Mouse (Mus musculus) Muller cell, postnatal 12 days (primary cell): ENCODE data around the gene Tor2a.

Source experiments
- DNase-seq: peaks from one replicate; pipeline ENCODE4 v3.0.0-alpha.2; 2015; ENCODE audit errors: inconsistent ontology term

The Tor2a gene

DNA sequence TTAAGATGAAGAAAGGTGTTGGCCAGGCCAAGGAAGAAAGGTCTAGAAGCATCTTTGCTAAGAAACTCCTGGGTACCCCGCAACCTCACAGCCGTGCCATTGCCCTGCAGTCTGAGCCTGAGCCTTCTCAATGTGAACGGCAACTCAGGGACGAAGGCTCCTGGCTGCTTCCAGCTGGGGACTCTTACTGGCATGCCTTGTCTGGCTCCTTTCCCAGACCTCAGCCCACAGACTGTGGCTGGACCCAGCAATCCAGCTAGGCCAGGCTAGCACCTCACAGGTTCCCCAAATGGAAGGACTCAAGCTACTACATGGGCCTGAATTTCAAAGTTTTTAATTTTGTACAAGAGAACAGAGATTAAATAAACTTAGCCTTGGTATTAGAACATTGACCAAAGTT is 4.8 kb downstream of the Tor2a start:
- DNase-seq = peak; percentile 24

DNA sequence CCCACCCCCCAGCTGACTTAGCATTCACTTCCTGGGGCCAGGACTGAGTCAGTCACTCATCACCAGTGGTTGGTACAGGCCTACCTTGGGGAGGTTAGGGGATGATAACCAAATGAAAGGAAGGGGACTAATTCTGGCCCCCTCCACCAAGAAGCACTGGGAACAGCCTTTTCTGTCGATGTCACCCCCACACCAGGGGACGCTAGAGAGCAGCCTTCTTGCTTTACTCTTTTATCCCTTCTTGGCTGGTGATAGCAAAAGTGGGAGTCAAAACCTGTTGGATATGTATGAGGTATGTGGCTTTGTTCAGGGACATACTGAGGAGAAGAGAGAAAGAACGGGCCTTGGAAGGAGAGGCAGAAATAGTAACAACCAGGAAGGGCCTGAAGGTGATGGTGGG is 6.3 kb downstream of the Tor2a start:
- no peak for DNase-seq

DNA sequence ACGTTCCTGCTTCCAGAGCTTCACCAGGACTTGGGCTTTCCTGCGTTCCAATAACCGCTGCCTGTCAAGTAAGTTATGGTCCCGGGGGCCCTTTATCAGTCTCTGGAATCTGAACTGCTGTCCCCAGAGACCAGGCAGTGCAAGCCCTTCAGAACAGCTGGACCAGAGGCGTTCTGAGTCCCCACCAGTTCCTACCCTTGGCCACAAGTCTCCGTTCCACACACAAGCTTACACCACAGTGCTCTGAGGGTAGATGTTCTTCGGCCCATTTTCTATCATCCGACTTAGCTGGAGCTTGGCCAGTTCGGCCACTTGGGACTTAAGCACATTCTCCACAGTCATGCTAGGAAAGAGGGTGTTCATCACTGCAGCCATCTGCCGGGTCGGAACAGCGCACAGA is 10.2 kb downstream of the Tor2a start:
- DNase-seq = no peak

DNA sequence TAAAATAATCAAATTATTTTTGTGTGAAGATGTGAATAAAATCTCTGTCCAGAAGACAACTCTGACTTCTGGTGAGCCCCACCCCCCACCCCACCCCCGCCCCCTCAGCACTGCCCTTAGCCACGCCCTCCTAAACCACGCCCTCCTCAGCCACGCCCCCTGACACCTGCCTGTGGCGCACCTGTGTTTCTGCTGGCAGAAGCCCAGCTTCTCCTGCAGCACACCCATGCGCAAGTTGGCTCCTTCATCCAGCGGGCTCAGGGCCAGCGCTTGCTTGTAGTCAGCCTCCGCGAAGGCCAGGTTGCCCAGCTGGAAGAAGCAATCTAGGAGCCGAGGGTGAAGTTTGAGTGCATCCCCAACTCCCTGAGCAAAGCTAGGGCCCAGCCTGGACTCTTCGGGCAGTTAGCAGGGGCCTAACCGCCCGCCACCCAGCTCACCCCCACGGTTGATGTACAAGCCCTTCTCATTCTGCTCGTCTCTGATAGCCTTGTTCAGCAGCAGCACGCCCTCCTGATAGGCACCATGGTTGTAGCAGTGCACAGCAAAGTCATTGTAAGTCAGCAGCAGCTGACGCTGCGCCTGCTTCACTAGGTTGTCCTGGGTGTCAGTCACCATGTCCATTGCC is 11.7 kb downstream of the Tor2a start:
- DNase-seq = no peak

DNA sequence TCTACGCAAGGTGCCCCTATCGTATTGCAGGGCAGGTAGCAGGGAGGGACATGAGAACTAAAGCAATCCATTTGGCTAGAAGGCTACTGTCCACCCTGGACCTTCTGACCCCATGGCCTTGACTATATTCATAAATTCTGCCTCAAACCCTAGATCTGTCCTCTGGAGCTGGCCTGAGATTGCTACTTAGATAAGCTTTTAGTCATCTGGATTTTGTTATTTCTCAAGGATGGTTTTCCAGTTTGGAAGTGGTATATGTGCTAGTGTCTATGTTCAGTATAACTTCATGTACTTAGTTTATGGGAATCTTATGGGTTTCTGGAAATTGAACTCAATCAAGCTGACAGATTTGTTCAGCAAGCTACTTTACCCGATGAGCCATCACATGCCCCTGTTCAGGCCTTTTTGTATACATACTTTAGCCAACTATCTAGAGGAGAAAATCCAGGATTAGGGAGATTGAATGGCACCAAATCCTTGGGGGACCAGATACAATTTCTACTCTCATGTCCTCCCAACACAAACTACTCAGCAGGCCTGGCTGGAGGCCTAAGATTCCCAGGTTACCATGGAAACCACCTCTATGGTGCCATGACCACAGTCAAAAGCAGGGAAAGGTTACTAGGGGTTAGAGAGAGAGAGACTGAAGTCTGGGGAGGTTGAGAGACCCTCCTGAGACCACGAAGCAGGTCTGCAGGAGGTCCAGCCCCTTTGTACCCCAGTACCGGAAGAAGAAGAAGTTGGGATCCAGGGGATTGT is 12.5 kb downstream of the Tor2a start:
- DNase-seq = no peak

DNA sequence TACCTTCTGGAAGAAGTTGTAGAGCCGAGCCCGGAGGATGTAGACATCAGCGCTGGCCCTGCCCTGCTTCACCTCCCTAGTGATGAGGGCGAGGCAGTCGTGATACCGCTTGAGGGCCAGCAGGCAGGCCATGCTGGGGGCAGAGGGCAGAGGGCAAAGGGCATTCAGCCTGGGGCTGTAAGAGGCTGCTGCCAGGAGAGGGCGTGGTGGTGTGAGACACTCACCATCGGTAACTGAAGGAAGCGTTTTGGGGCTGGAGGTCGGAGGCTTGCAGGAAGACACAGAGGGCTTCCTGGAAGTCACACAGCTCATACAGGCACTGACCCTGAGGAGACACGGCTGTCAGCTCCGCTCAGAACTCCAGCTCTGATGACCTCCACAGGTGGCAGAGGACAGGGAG is 14.9 kb downstream of the Tor2a start:
- no peak for DNase-seq

DNA sequence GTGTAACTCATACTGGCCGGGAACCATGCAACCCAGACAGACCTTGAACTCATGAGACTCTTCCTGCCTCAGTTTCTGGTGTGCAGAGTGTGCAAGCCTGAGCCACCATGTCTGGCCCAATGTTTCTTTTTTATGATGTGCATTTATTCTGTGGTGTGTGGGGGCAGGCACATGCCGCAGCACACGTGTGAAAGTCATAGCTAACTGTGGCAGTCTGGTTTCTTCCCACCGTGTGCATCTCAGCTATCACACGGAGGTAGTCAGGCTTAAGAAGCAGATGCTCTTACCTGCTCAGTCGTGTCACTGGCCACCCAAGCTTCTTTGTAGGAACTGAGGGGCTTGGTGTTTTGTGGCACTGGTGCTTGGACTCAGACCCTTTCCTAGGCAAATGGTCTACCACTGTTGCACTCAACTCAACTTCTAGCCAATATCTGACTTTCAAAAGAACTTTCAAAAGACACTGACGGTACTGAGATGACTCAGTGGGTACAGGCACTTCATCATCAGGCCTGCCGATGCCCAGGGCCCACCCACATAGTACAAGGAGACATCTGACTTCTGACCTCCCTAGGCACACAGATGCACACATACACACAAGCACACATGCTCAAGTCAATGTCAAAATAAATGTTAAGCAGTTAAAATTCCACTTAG is 15.7 kb downstream of the Tor2a start:
- DNase-seq = no peak

DNA sequence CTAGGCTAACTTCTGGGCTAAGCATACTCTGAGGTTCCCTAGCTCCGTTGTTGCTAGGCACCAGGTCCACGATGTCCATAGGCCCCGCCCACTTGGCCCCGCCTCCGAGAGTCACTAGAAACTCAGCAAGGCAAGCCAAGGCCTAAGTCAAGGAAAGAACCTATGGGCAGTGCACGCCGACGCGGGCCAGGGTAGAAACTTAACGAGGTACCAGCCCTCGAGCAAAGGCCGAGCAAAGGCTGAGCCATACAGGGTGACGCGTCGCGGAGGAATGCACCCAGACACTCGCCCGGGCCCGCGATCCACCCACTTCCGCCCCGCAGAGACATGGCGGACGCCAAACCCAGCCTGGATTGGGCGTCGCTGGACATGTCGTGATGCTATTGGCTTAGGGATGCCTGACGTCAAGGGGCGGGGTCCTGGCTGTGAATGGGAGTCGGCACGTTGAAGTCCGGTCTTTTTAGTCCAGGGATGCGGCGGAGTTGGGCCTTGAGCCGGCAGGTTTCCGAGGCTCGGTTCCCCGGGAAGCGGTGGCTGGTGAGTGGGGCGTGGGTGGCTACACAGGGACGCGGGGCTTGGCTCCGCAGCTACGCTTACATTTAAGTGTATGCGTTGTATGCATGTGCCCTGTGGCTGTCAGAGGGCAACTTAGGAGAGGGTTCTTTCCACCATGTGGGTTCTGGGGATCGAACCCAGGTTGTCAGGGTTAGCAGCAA is 18.5 kb downstream of the Tor2a start, which contains the start of the genes Ttc16 and Ptrh1:
TSS of gene Ttc16 (minus strand) at position 275 of the 716 bp plus-strand sequence.
TSS of gene Ptrh1 (plus strand) at position 428 of the 716 bp plus-strand sequence.
- DNase-seq = peak; percentile 99

DNA sequence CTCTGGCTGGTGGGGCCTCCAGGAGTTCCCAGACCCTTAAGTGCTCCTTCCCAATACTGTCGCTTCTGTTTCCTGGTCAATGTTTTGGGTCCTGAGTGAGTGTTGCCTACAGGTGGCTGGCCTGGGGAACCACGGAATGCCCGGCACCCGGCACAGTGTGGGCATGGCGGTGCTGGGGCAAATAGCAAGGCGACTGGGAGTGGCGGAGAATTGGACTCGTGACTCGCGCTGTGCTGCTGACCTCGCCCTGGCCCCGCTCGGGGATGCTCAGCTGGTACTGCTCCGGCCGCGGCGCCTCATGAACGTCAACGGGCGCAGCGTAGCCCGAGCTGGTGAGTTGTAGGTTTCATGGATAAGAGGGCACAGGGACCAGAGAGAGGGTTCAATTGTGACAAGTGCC is 19.2 kb downstream of the Tor2a start:
- DNase-seq = peak; percentile 76

DNA sequence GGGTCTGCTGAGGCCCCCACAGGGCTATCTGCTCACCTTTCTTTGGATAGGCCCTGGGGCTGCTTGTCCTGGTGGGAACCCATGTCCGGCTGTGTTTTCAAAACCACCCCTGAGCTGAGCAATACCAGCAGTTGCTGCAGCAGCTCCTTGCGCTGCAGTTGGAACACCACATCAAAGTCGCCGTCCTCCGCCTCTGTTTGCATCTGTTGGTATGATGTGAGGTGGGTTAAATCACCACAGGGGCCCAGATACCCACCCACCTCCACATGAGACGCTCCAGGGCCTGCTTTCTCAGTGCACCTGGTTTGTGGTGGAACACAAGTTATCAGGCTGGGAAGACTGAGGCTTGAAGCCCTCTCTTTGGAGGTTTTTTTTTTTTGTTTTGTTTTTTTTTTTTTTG is 21.0 kb downstream of the Tor2a start:
- no peak for DNase-seq

DNA sequence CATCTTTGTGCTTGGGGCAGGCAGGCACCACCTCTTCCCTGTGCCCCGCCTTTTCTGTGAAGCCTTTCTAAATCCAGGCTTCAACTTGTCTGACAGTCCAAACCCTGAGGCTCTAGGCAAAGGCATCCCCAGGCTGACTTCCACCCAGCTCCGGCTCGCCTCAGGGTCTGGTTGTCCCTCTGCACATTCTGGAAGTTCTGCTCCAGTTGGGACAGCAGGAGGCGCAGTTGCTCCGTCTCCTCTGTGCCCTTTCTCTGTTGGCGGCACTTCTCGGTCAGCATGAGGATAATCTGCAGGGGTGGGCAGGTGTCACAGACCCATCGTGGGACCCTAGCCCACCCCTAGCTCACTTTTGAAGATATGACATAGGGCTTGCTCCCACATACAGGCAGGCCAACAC is 22.1 kb downstream of the Tor2a start:
- DNase-seq = peak; percentile 54

DNA sequence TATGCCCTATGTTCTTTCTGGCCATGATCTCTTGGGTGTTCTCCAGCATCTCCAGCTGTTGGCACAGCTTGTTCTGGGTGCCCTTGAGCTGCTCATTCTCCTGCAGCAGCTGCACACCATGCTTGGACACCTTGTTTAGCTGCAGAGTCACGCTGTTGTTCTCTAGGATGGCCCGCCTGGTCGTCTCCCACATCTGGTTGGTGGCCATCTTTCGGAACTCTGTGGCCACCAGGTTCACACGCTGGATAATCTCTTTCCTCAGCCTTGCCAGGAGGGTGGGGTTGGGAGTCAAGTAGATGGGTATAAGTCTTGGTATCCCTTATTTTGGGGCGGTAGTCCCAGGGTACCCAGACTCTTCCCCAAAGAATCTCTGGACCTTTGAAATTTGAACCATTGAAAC is 22.7 kb downstream of the Tor2a start:
- no peak for DNase-seq

DNA sequence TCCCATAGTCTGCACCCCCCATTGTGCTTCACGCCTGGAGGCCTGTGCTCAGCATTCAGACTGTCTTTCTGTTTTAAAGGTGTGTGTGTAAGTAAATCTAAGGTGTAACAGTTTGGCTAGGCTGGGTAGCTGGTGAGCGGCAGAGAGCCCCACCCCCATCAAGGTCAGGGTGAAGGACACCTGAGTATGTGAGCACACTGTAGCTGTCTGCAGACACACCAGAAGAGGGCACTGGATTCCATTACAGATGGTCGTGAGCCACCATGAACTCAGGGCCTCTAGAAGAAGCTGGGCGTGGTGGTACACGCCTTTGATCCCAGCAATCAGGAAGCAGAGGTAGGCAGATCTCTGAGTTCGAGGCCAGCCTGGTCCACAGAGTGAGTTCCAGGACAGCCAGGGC is 24.7 kb downstream of the Tor2a start:
- no peak for DNase-seq

DNA sequence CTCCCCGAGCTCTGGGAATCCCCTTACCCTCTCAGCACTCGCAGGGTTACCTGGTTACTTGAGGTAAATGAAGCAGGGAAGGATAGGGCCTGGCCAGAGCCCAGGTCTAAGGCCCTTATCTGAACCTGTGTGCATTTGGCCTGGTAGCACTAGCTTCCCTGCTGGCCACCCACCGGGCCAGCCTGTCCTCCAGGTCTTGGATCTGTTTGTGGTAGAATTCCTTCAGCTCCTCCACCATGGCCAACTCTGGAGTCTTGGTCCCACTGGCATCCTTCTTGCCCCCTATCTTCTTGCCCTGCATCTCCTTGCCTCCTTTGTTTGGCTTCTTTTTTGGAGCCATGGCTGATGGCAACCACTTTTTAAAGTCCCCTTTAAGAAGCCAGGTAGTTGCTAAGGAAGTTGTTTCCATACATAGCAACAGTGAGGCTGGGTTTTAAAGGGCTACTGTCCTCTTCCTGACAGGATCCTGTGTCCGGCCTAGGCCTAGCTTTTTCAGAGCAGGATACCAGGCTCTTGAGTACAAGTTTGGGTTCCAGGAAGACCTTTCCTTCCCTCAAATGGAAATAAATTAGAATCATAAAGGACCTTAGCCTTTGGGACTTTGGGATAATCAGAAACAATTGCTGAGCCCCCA is 27.1 kb downstream of the Tor2a start, which contains the start of gene Cfap157:
TSS of gene Cfap157 (minus strand) at position 381 of the 634 bp plus-strand sequence.
- peak; percentile 46 for DNase-seq

DNA sequence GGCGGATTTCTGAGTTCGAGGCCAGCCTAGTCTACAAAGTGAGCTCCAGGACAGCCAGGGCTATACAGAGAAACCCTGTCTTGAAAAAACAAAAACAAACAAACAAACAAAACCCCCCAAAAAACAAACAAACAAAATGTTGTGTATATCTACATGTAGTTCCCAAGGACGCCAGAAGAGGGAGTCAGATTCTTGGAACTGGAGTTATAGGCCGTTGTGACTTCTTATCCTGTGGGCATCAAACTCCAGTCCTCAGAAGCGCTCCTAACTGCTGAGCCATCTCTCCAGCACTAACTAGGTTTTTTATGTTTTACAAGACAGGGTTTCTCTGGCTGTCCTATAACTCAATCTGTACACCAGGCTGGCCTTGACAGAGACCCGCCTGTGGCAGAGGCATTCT is 30.1 kb downstream of the Tor2a start:
- no peak for DNase-seq

DNA sequence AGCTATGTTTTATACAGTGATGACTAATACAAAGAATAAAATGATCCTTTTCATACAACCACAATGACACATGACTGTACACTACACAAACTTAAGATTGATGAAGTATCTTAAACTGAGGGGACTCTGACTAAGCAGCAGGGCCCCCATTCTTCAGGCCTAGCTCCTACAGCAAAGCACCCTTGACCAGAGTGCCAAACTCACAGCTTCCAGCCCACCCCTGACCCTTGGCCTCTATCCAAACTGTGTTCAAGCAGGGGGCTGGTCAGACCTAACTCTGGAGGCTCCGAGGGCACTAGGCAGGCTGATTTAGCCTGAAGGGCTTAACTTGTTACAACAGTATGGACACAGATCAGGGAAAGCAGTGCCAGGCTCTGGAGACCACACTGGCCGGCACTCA is 31.5 kb downstream of the Tor2a start:
- no peak for DNase-seq

DNA sequence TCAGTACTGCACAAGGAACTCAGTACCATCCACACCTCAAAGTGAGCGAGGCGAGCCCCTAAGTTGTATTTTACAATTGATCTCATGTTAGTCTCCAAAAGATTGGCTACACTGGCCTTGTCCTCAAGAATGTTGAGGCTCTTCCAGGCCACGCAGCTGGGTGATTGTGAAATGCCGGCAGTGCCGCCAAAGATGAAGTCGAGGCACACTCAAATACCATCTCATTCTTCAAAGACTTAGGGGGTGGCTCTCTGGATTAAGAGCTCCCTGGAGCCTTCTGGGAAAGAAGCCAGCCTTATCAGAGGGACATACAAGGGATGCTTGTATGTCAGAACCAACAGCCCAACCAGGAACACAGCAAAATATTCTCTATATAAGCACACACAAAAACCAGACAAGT is 34.3 kb downstream of the Tor2a start:
- peak; percentile 62 for DNase-seq

DNA sequence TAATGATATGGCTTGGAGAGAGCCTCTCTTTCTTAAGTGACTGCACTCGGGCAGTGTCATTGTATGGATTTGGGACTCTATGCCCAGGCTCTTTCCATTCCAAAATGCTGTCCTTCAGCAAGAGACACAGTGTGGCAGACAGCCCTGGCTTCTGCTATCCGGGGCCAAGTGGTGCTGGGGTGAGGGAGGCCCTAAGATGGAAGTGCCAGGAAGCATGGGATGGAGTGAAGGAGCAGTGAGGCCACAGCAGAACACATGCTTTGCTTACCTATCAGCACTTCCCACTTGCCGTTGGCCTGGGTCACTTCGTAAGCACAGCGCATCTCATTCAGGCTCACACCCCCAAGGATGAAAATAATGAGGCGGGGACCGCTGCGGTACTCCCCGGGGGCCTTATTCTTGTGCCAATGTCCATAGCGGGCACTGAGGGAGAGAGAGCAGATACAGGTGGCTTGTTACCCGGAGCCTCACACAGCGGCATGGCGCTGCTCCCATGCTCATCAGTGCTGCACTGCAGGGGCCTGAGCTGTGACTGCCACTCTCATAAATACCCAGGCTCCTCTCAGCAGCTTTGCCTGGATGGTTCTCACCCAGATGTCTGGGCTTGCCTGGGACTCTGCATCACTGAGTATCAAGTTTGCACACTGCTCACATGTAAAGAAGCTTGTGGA is 38.8 kb downstream of the Tor2a start:
- no peak for DNase-seq

DNA sequence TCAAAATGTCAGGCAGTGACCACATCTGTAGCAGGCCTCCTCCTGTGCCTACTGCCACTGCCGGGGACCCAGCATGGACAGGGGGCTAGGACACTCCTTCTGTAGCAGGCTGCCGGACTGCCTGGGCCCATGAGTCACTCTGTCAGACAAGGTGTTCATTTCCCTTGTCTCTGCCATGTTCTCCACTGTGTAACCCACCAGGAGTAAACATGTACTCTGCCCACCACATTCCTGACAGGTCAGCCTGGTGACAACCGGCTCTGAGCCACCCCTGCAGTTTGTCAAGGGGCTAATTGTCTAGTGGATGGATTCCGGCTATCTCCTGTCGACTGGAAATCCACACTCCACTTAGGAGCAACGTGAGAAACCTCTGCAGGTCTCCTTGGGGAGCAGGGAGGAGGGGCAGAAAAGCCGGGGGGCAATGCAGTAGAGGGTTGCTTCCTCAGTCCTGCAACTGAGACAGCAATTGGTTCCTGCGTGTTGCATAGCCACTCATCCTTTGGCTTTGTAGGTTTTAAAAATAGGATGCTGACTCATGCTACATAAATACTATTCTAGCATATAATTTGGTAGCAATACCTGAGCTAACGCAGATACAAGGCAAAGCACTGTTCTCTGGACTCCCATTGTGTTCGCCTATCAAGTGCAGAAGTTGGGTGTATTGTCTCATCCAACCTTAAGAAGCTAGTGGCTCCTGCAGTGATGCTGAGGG is 41.4 kb downstream of the Tor2a start:
- no peak for DNase-seq

DNA sequence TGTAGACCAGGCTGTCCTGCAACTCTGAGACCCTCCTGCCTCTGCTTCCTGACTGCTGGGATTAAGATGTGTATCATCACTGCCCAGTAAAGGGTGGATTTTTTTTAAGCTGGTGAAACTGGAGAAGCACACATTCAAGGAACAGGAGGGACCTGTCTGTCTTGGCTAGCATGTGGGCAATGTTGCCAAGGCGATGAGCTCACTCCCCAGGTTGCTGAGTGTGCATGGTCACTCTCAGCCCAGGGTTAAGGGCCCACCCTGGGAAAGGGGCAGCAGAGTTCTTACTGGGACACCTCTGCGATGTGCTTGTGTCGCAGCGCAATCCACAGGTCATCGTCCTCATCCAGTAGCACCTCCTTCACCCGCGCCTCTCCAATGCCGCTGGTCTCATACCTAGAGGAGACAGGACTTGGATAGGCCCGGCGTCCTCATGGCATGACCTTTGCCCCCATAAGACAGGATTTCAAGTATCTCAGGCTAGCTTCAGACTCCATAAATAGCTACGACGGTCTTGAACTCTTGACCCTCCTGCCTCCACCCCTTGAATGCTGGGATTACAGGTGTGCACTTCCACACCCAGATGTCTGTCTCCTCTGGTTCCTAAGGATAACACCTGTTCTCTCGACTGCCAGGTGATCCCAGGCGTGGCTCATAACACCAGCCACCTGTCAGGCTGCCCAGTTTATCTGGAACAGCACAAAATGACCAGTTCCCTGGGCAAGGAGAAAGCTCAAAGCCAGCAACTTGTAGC is 52.0 kb downstream of the Tor2a start:
- no peak for DNase-seq
